Mouse (Mus musculus): ENCODE measurements around the gene Ugt1a6b.

Ugt1a6b gene

GRCm38 (mm10) chr1:88260604-88261377 is 157.7 kb downstream of the Ugt1a6b start:
- no peak for DNase-seq (ENCODE audit: low read depth, low spot score)

GRCm38 (mm10) chr1:88261706-88262105 is 158.7 kb downstream of the Ugt1a6b start:
- DNase-seq (ENCODE audit: low read depth, low spot score): no peak

DNA sequence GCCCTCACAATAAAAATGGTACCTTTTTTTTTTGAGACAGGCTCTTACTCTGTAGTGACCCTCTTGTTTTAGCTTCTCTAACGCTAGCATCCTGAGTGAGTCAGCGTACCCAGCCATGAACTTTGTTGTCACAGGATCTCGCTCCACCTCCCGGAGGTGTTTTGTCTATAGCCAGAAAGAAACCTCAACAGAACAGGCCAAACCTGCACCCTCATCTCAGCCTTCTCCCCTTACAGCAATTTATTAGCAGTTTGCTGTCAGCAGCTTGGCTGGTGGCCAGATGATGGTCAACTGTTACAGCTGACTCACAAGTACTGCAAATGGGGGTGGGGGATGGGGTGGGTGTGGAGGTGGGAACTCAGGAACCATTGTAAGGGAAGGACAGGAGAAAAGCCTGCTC is 159.2 kb downstream of the Ugt1a6b start:
- DNase-seq (ENCODE audit: low read depth, low spot score): peak; percentile 52

- no peak for DNase-seq (ENCODE audit: low read depth, low spot score)
These were observed 159.9 kb downstream of the Ugt1a6b start for GRCm38 (mm10) chr1:88262961-88263360.

DNA sequence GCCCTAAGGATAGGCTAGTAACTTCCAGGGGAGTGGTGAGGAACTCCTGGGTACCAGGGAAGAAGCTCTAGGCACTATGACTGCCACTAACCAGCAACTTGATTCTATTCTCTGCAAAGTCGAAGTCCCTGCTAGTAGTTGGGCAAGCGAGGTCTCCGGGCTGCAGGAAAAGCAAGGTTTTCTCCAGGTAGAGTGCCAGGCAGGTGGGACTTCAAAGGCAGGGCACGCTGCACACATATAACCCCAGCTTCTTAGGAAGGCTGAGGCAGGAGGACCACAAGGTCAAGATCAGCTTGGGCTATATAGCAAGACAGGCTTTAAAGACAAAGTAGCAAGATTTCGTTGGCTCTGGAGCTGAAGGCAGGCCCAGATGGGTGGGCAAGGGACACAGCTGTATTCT is 160.7 kb downstream of the Ugt1a6b start:
- DNase-seq (ENCODE audit: low read depth, low spot score): no peak

- no peak for DNase-seq (ENCODE audit: low read depth, low spot score)
These were observed 161.3 kb downstream of the Ugt1a6b start for GRCm38 (mm10) chr1:88264237-88264868.

GRCm38 (mm10) chr1:88264869-88265240 is 161.8 kb downstream of the Ugt1a6b start:
- DNase-seq (ENCODE audit: low read depth, low spot score): no peak

DNA sequence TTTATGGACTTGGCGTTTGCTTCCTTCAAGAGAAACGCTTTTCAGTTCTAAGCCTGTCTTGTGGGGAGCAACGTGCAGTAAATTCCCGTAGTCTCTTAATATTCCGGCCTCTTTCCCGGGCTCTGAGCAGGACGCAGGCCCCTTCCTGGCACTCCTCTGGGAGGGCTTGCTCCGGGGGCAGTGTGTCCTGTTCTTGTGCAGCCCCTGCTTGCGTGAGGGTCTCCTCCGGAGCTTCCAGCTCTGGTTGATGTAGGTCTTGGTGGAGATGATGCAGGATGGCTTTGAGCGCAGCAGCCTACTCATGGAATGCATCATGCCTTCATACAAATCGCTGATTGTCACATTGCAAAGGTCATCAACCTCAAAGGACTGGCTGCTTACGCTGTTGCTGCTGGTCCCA is 163.1 kb downstream of the Ugt1a6b start:
- DNase-seq (ENCODE audit: low read depth, low spot score): no peak

- DNase-seq (ENCODE audit: low read depth, low spot score): no peak
These were observed 164.4 kb downstream of the Ugt1a6b start for GRCm38 (mm10) chr1:88267489-88267888.

GRCm38 (mm10) chr1:88268070-88268469 is 165.0 kb downstream of the Ugt1a6b start:
- no peak for DNase-seq (ENCODE audit: low read depth, low spot score)

All from mesoderm, embryonic 11.5 days (tissue).